Mouse (Mus musculus) cortical plate, adult 2 months (tissue): ENCODE data around the gene Atg10. TPM values are rescaled to one million over a fixed set of nuclear protein-coding genes. Genes with fewer than 3 reads are reported as not detected.

Experiments used
- H3K27ac ChIP-seq: fragments of 200-500 bp; 2 replicates; pipeline ENCODE4 v1.5.1; 2012; ENCODE audit warnings: low read length, control low read depth, inconsistent platforms; ENCODE audit not compliant: insufficient read depth
- H3K4me1 ChIP-seq: fragments of 200-500 bp; 2 replicates; pipeline ENCODE4 v1.6.1; 2011; ENCODE audit warnings: low read length; ENCODE audit not compliant: control insufficient read depth, insufficient read depth
- H3K4me3 ChIP-seq: fragments of 200-500 bp; 2 replicates; pipeline ENCODE4 v1.5.1; 2011; ENCODE audit warnings: mild to moderate bottlenecking, low read length, control low read depth; ENCODE audit not compliant: insufficient read depth
- CTCF ChIP-seq: fragments of 200-500 bp; IDR thresholded peaks from 2 replicates; pipeline ENCODE4 v1.5.1; 2011; ENCODE audit warnings: mild to moderate bottlenecking, control low read depth, low read length; ENCODE audit not compliant: insufficient read depth; ENCODE audit errors: extremely low read depth
- POLR2A ChIP-seq: fragments of 200-500 bp; IDR thresholded peaks from 2 replicates; pipeline ENCODE4 v1.6.1; 2011; ENCODE audit warnings: mild to moderate bottlenecking, low read length, control low read depth; ENCODE audit not compliant: insufficient read depth; ENCODE audit errors: extremely low read depth
- polyA plus RNA-seq: library from polyadenylated mRNA; depleted of rRNA; stranded (reverse); fragments of >200 nt; gene quantifications from 2 replicates; pipeline ENCODE4 v1.2.3, GENCODE M21; 2012

Gene Atg10
- polyA plus RNA-seq, 1 experiment = 11.2 TPM

DNA sequence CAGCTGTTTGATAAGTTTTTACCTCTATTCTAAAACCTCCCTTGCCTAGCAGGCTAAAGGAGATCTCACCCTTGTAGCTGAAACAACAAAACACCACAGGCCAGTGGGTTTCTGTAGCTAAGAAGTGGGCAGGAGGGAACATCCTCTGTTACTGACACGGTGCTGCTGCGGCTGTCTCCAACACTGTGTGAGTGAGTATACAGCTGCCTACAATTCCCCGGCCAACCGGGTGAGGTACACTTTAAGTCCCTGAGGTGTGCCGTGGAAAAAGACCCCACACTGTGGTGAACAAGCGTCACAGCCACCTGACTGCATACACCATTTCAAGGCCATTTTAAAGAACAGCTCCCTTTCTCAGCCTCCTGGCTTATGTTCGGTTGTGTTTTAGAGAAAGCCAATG lies 129.6 kb downstream of the Atg10 start:
- no peak overlapping the region for H3K4me3 ChIP-seq
- no peak for TF ChIP-seq CTCF
- no peak for TF ChIP-seq POLR2A
- H3K4me1 ChIP-seq = peaks cover 8% of the 10 kb centered on the region
- no peak overlapping the region for H3K27ac ChIP-seq

- Histone ChIP-seq H3K4me1 (peaks cover 8% of the 10 kb centered on the region), H3K4me3 (no peak overlapping the region), H3K27ac (no peak overlapping the region)
- TF ChIP-seq POLR2A = no peak
- no peak for TF ChIP-seq CTCF
Measured at GRCm38 (mm10) chr13:91093610-91094009, 130.2 kb downstream of the Atg10 start.

DNA sequence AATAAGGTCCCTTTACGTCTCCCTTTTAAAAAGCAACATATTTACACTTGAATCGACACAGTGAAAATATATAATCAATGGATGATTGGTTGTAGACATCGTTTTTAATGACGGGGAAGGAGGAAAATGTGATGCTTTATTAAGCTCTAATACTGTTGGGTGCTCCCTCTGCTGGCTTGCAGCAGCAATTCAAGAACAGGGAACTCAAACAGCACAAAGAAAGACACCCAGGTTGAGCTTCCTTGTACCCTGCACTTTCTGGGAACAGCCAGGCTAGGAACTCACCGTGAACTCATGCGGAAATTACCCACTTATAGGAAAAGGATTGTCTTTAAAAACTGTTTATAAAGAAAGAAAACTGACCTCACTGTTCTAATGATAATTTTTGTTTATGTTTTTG lies 130.6 kb downstream of the Atg10 start:
- no peak overlapping the region for H3K4me3 ChIP-seq
- TF ChIP-seq POLR2A (no peak), CTCF (peak; percentile 54)
- no peak overlapping the region for H3K27ac ChIP-seq
- H3K4me1 ChIP-seq = peaks cover 8% of the 10 kb centered on the region

GRCm38 (mm10) chr13:91091731-91092190 lies 132.0 kb downstream of the Atg10 start:
- no peak for TF ChIP-seq POLR2A
- TF ChIP-seq CTCF = no peak
- H3K27ac ChIP-seq = no peak overlapping the region
- H3K4me1 ChIP-seq = peaks cover 8% of the 10 kb centered on the region
- H3K4me3 ChIP-seq = no peak overlapping the region

GRCm38 (mm10) chr13:91090861-91091730 lies 132.7 kb downstream of the Atg10 start:
- TF ChIP-seq POLR2A (no peak), CTCF (no peak)
- Histone ChIP-seq H3K4me3 (no peak overlapping the region), H3K27ac (0 out of 2 replicates have a peak overlapping the region, but pooled peaks have one; percentile 25), H3K4me1 (peaks cover 8% of the 10 kb centered on the region)

GRCm38 (mm10) chr13:91086361-91086900 lies 137.3 kb downstream of the Atg10 start:
- no peak overlapping the region for H3K4me3 ChIP-seq
- H3K27ac ChIP-seq = no peak overlapping the region
- peaks cover 3% of the 10 kb centered on the region for H3K4me1 ChIP-seq
- TF ChIP-seq CTCF (no peak), POLR2A (no peak)

GRCm38 (mm10) chr13:91072351-91072750 lies 151.4 kb downstream of the Atg10 start:
- no peak for TF ChIP-seq POLR2A
- no peak for TF ChIP-seq CTCF
- 0 out of 2 replicates have a peak, but pooled peaks cover 1% of the 10 kb centered on the region for H3K4me1 ChIP-seq
- H3K4me3 ChIP-seq = no peak overlapping the region
- H3K27ac ChIP-seq = no peak overlapping the region

DNA sequence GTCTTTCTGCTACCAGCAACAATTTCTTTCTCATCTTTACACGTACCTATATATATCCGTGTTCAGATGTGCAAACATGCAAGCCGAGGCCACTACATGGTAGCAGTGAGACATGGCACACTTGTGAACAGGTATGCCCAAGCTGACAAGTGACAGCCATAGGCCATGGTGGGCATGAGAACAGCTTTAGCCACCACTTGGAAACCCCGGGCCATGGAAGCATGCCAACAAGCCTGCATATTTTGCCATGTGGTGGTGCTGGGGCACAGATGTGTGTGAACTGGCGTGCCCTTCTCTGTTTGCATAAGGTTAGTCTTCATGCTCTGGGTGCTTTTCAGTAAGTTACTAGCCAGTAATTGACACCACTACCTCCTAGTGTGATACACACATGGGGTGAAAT lies 162.9 kb downstream of the Atg10 start:
- TF ChIP-seq CTCF (no peak), POLR2A (no peak)
- H3K4me3 ChIP-seq = no peak overlapping the region
- no peaks in the 10 kb centered on the region for H3K4me1 ChIP-seq
- H3K27ac ChIP-seq = no peak overlapping the region

DNA sequence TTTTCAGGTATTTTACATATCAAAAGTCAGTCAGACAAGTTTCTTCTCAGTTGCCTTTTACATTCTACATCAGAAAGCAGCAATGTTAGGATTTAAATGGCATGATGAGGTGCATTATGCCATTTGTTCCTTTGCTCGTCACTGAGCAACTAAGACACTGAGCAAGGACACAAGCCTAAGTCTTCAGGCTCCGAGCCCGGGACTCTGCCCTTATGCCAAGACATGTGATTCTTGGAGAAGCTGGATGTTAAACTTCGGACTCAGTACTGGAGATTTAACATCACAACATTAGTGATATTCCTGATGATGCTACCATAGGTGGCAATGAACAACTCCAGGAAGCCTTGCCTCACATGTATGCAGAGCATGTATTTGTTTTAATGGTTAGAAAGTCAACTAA lies 175.6 kb downstream of the Atg10 start:
- H3K4me3 ChIP-seq = no peak overlapping the region
- H3K27ac ChIP-seq = no peak overlapping the region
- TF ChIP-seq POLR2A = no peak
- no peak for TF ChIP-seq CTCF
- H3K4me1 ChIP-seq = no peaks in the 10 kb centered on the region

- H3K4me1 ChIP-seq = no peaks in the 10 kb centered on the region
- TF ChIP-seq POLR2A (no peak), CTCF (no peak)
- no peak overlapping the region for H3K27ac ChIP-seq
- H3K4me3 ChIP-seq = no peak overlapping the region
Measured at GRCm38 (mm10) chr13:91046851-91047250, 176.9 kb downstream of the Atg10 start.
